Mouse (Mus musculus) G1E (cell line): ENCODE results near the gene Olfr695. TPM values are rescaled to one million over a fixed set of nuclear protein-coding genes. Genes with fewer than 3 reads are reported as not detected.
"Not testable (repeated sequence)": the region's sequence is repeated elsewhere in the genome, so short reads cannot be mapped to it uniquely, and the experiment has no call there.

Experiments used
- ATAC-seq: 2 replicates; pipeline ENCODE4 v1.8.0; 2016; ENCODE audit warnings: mild to moderate bottlenecking; ENCODE audit not compliant: insufficient number of reproducible peaks, poor library complexity, low FRiP score, severe bottlenecking; ENCODE audit errors: extremely low read depth
- DNase-seq: peaks from one replicate; pipeline ENCODE4 v3.0.0; 2012; ENCODE audit warnings: low spot score
- H3K27me3 ChIP-seq: 2 replicates; pipeline ENCODE4 v1.6.1; 2012; ENCODE audit warnings: mild to moderate bottlenecking, low read length, inconsistent platforms; ENCODE audit not compliant: insufficient read depth
- H3K36me3 ChIP-seq: replicated peaks from 2 replicates; pipeline ENCODE3; 2012; ENCODE audit warnings: mild to moderate bottlenecking, inconsistent platforms
- H3K4me1 ChIP-seq: 2 replicates; pipeline ENCODE4 v1.6.1; 2012; ENCODE audit warnings: low read depth, low read length, inconsistent platforms, mixed read lengths; ENCODE audit not compliant: insufficient read depth
- H3K4me3 ChIP-seq: 2 replicates; pipeline ENCODE4 v1.5.1; 2012; ENCODE audit warnings: low read depth, mild to moderate bottlenecking, inconsistent platforms, low read length, moderate library complexity, mixed read lengths
- H3K9me3 ChIP-seq: replicated peaks from 2 replicates; pipeline ENCODE4 v1.6.1; 2012; ENCODE audit warnings: inconsistent platforms
- CTCF ChIP-seq: IDR thresholded peaks from 2 replicates; pipeline ENCODE4 v1.5.1; 2012; ENCODE audit warnings: low read depth, low read length, inconsistent platforms, mixed read lengths
- GATA1 ChIP-seq: IDR thresholded peaks from 2 replicates; pipeline ENCODE4 v1.6.1; 2012; ENCODE audit warnings: borderline replicate concordance, low read length, inconsistent platforms, mixed read lengths
- GATA2 ChIP-seq: IDR thresholded peaks from 2 replicates; pipeline ENCODE4 v1.6.1; 2012; ENCODE audit warnings: low read depth, low read length, inconsistent platforms, borderline replicate concordance
- POLR2AphosphoS5 ChIP-seq: IDR thresholded peaks from 2 replicates; pipeline ENCODE4 v1.6.1; 2012; ENCODE audit warnings: low read depth, low read length, inconsistent platforms; ENCODE audit not compliant: insufficient replicate concordance
- TAL1 ChIP-seq: conservative IDR thresholded peaks from 2 replicates; pipeline ENCODE4 v1.6.1; 2012; ENCODE audit warnings: low read depth, low read length, inconsistent platforms, mixed read lengths
- polyA plus RNA-seq: library from polyadenylated mRNA; stranded (reverse); fragments of >175 nt; gene quantifications from 2 replicates; pipeline ENCODE4 v1.2.3, GENCODE M21; 2012
- total RNA-seq, 2 experiments: library from RNA; stranded (forward) in 1 of 2; stranded (reverse) in 1 of 2; fragments of 200-1000 nt in 1 of 2; fragments of >200 nt in 1 of 2; fragmentation: Nextera tagmentation in 1 of 2; gene quantifications; 2 replicates each; pipeline ENCODE4 v1.2.3; 2014 to 2017

The Olfr695 gene
- total and polyA plus RNA-seq, 3 experiments: 0.11 TPM; not detected in 2

- no peak for ATAC-seq
- no peak for TF ChIP-seq GATA1
- no peak for TF ChIP-seq CTCF
- TF ChIP-seq POLR2AphosphoS5: no peak
- no peak for TF ChIP-seq TAL1
- no peak for TF ChIP-seq GATA2
- H3K36me3 ChIP-seq: no peaks in the 10 kb centered on the region
These were observed 17.5 kb upstream of the Olfr695 start for GRCm38 (mm10) chr7:106733717-106734116.

GRCm38 (mm10) chr7:106725654-106726053 is 9.5 kb upstream of the Olfr695 start:
- H3K36me3 ChIP-seq, H3K27me3 ChIP-seq, H3K4me3 ChIP-seq, H3K9me3 ChIP-seq: not testable (repeated sequence)
- ATAC-seq (peak; percentile 87), DNase-seq (peak; percentile 19)
- TF ChIP-seq TAL1: peak; percentile 62
- H3K4me1 ChIP-seq: peaks cover 28% of the 10 kb centered on the region

More at GRCm38 (mm10) chr7:106733717-106734116, 17.5 kb upstream of the Olfr695 start:
- DNase-seq: no peak
- peaks cover 3% of the 10 kb centered on the region; the same call in 1 of the 2 replicates for H3K4me1 ChIP-seq
- H3K27me3 ChIP-seq: no peaks in the 10 kb centered on the region
- H3K4me3 ChIP-seq: no peak overlapping the region
- H3K9me3 ChIP-seq: no peaks in the 10 kb centered on the region

- TF ChIP-seq GATA2: no peak
- TF ChIP-seq GATA1: no peak
- no peak for TF ChIP-seq POLR2AphosphoS5
- no peak for TF ChIP-seq CTCF
- TF ChIP-seq TAL1: no peak
- ATAC-seq: no peak
- no peak for DNase-seq
- Histone ChIP-seq H3K27me3 (no peaks in the 10 kb centered on the region), H3K4me3 (no peak overlapping the region), H3K9me3 (no peaks in the 10 kb centered on the region), H3K4me1 (peaks cover 7% of the 10 kb centered on the region; the same call in 1 of the 2 replicates), H3K36me3 (no peaks in the 10 kb centered on the region)
These were observed 4.7 kb downstream of the Olfr695 start for GRCm38 (mm10) chr7:106711463-106711862.

- not testable (repeated sequence) for H3K36me3 ChIP-seq, H3K4me3 ChIP-seq, H3K9me3 ChIP-seq, DNase-seq, ATAC-seq, H3K27me3 ChIP-seq
- peaks cover 10% of the 10 kb centered on the region for H3K4me1 ChIP-seq
These were observed 8.5 kb downstream of the Olfr695 start for GRCm38 (mm10) chr7:106707705-106708104.

GRCm38 (mm10) chr7:106696891-106697290 is 19.3 kb downstream of the Olfr695 start:
- H3K4me3 ChIP-seq: no peak overlapping the region
- H3K4me1 ChIP-seq: no peaks in the 10 kb centered on the region
- ATAC-seq (no peak), DNase-seq (no peak)
- no peaks in the 10 kb centered on the region for H3K9me3 ChIP-seq
- no peaks in the 10 kb centered on the region for H3K27me3 ChIP-seq
- TF ChIP-seq TAL1: no peak
- no peak for TF ChIP-seq CTCF
- TF ChIP-seq GATA2: no peak
- TF ChIP-seq GATA1: no peak
- TF ChIP-seq POLR2AphosphoS5: no peak
- H3K36me3 ChIP-seq: no peaks in the 10 kb centered on the region

GRCm38 (mm10) chr7:106692976-106693375 is 23.2 kb downstream of the Olfr695 start:
- DNase-seq (no peak), ATAC-seq (no peak)
- H3K4me1 ChIP-seq: peaks cover 8% of the 10 kb centered on the region
- no peaks in the 10 kb centered on the region for H3K27me3 ChIP-seq
- H3K4me3 ChIP-seq: no peak overlapping the region
- no peak for TF ChIP-seq GATA1
- no peak for TF ChIP-seq TAL1
- no peak for TF ChIP-seq POLR2AphosphoS5
- TF ChIP-seq CTCF: no peak
- no peaks in the 10 kb centered on the region for H3K9me3 ChIP-seq
- H3K36me3 ChIP-seq: no peaks in the 10 kb centered on the region

GRCm38 (mm10) chr7:106691714-106692113 is 24.5 kb downstream of the Olfr695 start, which contains the start of gene Olfr694:
TSS of gene Olfr694 (minus strand) at chr7:106691814.
- no peaks in the 10 kb centered on the region for H3K36me3 ChIP-seq
- no peak for TF ChIP-seq GATA2
- no peak for TF ChIP-seq GATA1
- TF ChIP-seq POLR2AphosphoS5: no peak
- no peak for TF ChIP-seq CTCF
- no peak for TF ChIP-seq TAL1
- H3K27me3 ChIP-seq: no peaks in the 10 kb centered on the region
- peaks cover 8% of the 10 kb centered on the region for H3K4me1 ChIP-seq
- DNase-seq (no peak), ATAC-seq (no peak)
- H3K4me3 ChIP-seq: no peak within 1 kb of the TSS
- no peaks in the 10 kb centered on the region for H3K9me3 ChIP-seq
